Mouse (Mus musculus) stomach, embryonic 16.5 days (tissue): ENCODE measurements at regions not wholly inside any gene's neighbourhood (a gene's known extent, or its start where the extent isn't known, plus 50 kb on each side); places are given as distances from the start of the nearest gene placed in this dataset.

ENCODE experiments used
- ATAC-seq: fragments of 200-750 bp; cut with Nextera tagmentation; 2 replicates; pipeline ENCODE4 v1.8.0; 2017; ENCODE audit warnings: moderate number of reproducible peaks, moderate TSS enrichment; ENCODE audit not compliant: insufficient read depth, low FRiP score
- H3K27ac ChIP-seq: fragments of 300-500 bp; sonication (generic); 2 replicates; pipeline ENCODE4 v1.5.1; 2014; ENCODE audit warnings: low read length
- H3K27me3 ChIP-seq: fragments of 300-500 bp; sonication (generic); 2 replicates; pipeline ENCODE4 v1.6.1; 2014; ENCODE audit warnings: low read length, control low read depth, mixed read lengths; ENCODE audit not compliant: control insufficient read depth, insufficient read depth
- H3K36me3 ChIP-seq: fragments of 300-500 bp; sonication (generic); 2 replicates; pipeline ENCODE4 v1.6.1; 2014; ENCODE audit warnings: low read length; ENCODE audit not compliant: control insufficient read depth, insufficient read depth
- H3K4me1 ChIP-seq: fragments of 300-500 bp; sonication (generic); 2 replicates; pipeline ENCODE4 v1.6.1; 2014; ENCODE audit warnings: low read length, control low read depth, mixed read lengths; ENCODE audit not compliant: control insufficient read depth, insufficient read depth
- H3K4me2 ChIP-seq: fragments of 300-500 bp; sonication (generic); 2 replicates; pipeline ENCODE4 v1.6.1; 2014; ENCODE audit warnings: low read depth, low read length, mixed read lengths
- H3K4me3 ChIP-seq: fragments of 300-500 bp; sonication (generic); replicated peaks from 2 replicates; pipeline ENCODE4 v1.5.1; 2014; ENCODE audit warnings: mild to moderate bottlenecking, low read length
- H3K9ac ChIP-seq: fragments of 300-500 bp; sonication (generic); 2 replicates; pipeline ENCODE4 v1.6.1; 2014; ENCODE audit warnings: low read length
- H3K9me3 ChIP-seq: fragments of 300-500 bp; sonication (generic); replicated peaks from 2 replicates; pipeline ENCODE4 v1.6.1; 2016; ENCODE audit warnings: low read length, control low read depth; ENCODE audit not compliant: control insufficient read depth
- WGBS: fragments of 180-500 bp; shearing (Covaris S2); extraction: QIAGEN DNeasy Blood & Tissue Kit; methylation state at CpG from one replicate; pipeline ENCODE4 v1.1.7; 2014; 5-methylcytosine and 5-hydroxymethylcytosine counted together

DNA sequence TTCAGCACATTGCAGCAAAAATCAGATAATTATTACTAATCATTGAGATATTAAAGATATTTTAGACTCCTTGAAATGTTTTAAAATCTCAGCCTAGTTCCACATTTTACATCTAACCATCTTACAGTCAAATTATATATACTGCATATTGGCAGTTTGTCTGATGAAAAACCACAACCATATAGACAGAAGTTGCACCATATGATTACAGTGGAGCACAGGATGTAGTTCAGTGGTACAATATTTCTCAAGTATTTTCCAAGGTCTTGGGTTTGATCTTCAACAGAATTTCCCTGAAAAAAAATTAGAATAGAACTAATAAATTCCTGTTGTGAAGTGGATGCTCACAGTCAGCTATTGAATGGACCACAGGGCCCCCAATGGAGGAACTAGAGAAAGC, 140.2 kb upstream of the Mbnl1 start:
- no peak for ATAC-seq
- Histone ChIP-seq H3K4me1 (no peaks in the 10 kb centered on the region), H3K4me3 (no peak overlapping the region), H3K36me3 (no peaks in the 10 kb centered on the region), H3K4me2 (no peak overlapping the region), H3K9me3 (no peaks in the 10 kb centered on the region), H3K27ac (no peak overlapping the region), H3K27me3 (no peaks in the 10 kb centered on the region), H3K9ac (no peak overlapping the region)

DNA sequence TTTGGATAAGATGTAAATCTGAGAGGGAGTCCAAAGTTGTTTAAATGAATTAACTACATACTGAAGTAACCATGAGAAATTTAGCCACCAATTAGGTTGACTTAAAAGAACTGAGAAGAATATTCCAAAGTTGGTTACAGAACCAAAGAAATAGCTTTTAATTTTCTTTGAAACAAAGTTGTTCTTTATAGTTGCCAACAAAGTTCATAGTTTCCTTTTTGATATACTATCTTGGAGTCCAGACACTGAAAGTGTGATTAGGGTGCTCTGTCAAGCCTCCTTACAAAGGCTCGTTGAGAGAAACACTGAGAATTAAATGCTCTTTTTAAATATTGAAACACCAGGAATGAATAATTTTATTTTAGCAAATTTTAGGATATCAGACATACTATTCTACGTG, 139.0 kb upstream of the Mbnl1 start:
- H3K4me1 ChIP-seq, result no peaks in the 10 kb centered on the region
- no peak overlapping the region for H3K9ac ChIP-seq
- H3K9me3 ChIP-seq, result no peaks in the 10 kb centered on the region
- no peaks in the 10 kb centered on the region for H3K36me3 ChIP-seq
- H3K4me3 ChIP-seq, result no peak overlapping the region
- no peak overlapping the region for H3K27ac ChIP-seq
- H3K4me2 ChIP-seq, result no peak overlapping the region
- H3K27me3 ChIP-seq, result no peaks in the 10 kb centered on the region
- no peak for ATAC-seq
- 73% methylated on average over 2 of the region's 2 CpGs for WGBS

DNA sequence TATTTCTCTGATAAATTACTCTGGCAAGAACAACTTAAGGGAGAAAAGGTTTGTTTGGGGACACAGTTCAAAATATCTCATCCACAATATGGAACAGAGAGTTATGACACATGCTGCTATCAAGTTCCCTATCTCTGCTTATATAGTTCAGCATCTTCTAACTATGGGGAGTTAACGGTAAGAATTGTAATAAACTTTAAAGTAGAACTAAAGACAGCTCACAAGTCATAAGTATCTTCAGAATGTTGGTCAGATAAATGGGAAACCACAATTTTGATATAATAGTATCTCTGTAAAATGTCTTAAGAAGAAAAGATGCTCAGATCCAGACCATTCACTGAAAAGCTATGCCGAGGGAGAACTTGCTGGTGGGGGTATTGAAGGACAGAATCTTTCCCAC, 138.5 kb upstream of the Mbnl1 start:
- Histone ChIP-seq H3K4me3 (no peak overlapping the region), H3K9ac (no peak overlapping the region), H3K9me3 (no peaks in the 10 kb centered on the region), H3K27me3 (no peaks in the 10 kb centered on the region), H3K4me2 (no peak overlapping the region), H3K4me1 (no peaks in the 10 kb centered on the region), H3K36me3 (no peaks in the 10 kb centered on the region), H3K27ac (no peak overlapping the region)
- no peak for ATAC-seq
- WGBS, result 85% methylated on average over 2 of the region's 2 CpGs

DNA sequence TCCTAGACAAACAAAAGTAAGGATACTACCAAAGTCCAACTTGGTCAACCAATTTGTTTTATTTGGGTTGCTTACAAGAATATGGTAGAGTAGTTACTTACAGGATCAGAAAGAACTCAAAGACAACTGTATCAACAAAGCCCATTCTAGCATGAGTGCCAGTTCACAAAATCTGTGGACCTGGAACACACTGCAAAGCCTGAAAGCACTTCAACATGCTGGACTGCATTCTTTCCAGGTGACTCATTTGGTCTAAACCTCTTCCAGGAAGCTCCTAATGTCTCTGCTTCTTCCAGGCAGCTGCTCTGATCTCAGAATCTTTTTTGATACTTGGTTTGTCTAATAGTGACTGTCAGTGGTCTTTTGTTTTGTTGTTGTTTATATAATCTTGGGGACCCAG, 126.2 kb upstream of the Mbnl1 start:
- Histone ChIP-seq H3K4me2 (no peak overlapping the region), H3K4me3 (no peak overlapping the region), H3K27me3 (no peaks in the 10 kb centered on the region), H3K4me1 (no peaks in the 10 kb centered on the region), H3K9ac (no peak overlapping the region), H3K36me3 (no peaks in the 10 kb centered on the region), H3K9me3 (no peaks in the 10 kb centered on the region), H3K27ac (no peak overlapping the region; the same call in 1 of the 2 replicates)
- ATAC-seq, result peak; percentile 75; the same call in 1 of the 2 replicates

DNA sequence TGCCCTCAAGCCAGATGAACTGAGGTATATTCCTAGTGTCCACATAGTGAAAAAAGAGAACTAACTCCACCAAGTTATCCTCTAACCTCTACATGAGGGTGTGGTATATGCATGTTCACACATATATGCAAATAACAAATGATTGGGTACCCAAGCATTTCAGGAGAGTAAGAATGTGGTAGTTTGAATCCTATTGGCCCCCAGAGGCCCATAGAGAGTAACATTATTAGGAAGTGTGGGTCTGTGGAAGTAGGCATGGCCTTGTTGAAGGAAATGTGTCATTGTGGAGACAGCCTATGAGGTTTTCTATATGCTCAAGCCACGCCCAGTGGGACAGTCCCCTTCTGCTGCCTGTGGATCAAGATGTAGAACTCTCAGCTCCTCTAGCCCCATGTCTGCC, 125.6 kb upstream of the Mbnl1 start:
- H3K36me3 ChIP-seq, result no peaks in the 10 kb centered on the region
- H3K4me1 ChIP-seq, result no peaks in the 10 kb centered on the region
- WGBS, result 88% methylated on average over 1 of the region's 1 CpGs
- H3K9me3 ChIP-seq, result no peaks in the 10 kb centered on the region
- H3K27me3 ChIP-seq, result no peaks in the 10 kb centered on the region
- H3K4me3 ChIP-seq, result no peak overlapping the region
- H3K4me2 ChIP-seq, result no peak overlapping the region
- ATAC-seq, result no peak
- no peak overlapping the region for H3K27ac ChIP-seq
- H3K9ac ChIP-seq, result no peak overlapping the region

DNA sequence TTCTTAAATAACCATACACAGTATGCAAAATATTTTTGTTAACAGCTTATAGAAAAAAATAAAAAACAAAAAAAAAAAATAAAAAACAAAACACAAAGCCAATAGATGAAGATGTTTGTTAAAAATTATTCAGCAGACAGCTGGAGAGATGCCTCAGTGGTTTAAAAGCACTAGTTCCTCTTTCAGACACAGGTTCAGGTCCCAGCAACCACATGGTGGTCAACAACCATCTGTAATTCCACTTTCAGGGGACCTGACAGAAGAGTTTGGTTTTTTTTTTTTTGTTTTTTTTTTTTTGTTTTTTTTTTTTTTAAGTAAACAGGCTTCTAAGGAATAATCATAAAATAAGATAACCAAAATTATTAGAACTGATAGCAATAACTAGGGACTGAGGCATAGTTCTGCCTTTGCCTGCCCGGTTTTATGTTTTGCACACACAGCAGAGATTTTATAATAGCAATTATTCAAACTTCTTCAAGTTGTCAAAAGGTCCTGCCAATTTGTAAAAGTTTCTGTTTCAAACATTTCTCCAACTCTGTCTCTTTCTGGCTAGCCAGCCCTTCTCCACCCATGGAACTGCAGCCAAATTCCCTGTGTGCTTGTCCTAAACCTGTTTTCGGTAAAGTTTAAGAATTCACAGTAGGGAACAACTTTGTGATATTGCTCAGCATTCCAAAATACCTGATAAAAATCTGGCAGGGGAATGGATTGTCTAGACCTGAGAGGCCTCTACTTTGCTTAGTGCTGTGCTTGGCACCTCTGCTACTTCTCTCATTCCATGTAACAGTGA, 101.3 kb upstream of the Mbnl1 start:
- Histone ChIP-seq H3K9ac (no peak overlapping the region), H3K4me2 (no peak overlapping the region), H3K4me3 (no peak overlapping the region), H3K9me3 (no peaks in the 10 kb centered on the region), H3K4me1 (no peaks in the 10 kb centered on the region), H3K36me3 (no peaks in the 10 kb centered on the region), H3K27ac (no peak overlapping the region), H3K27me3 (no peaks in the 10 kb centered on the region)
- 66% methylated on average over 2 of the region's 2 CpGs for WGBS
- ATAC-seq, result no peak

DNA sequence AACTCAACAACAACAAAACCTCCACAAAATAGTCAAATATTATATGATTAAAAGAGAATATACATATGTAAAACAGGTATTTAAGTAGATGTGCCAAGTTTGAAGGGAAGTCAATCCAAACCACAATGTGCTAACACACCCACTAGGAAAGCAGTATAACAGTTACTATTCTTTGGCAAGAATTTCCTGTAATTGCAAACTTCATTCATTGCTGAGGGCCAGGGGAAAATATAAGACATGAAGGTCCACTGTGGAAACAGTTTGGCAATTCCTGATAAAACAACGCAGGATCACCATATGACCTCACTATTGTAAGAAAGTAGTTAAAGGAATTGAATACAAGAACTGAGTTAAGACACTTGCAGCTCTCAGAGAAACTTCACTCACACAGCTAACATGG, 99.0 kb upstream of the Mbnl1 start:
- Histone ChIP-seq H3K4me1 (no peaks in the 10 kb centered on the region), H3K27ac (no peak overlapping the region), H3K36me3 (no peaks in the 10 kb centered on the region), H3K4me3 (no peak overlapping the region), H3K9me3 (no peaks in the 10 kb centered on the region), H3K9ac (no peak overlapping the region), H3K27me3 (no peaks in the 10 kb centered on the region), H3K4me2 (no peak overlapping the region)
- 72% methylated on average over 1 of the region's 1 CpGs for WGBS
- no peak for ATAC-seq

DNA sequence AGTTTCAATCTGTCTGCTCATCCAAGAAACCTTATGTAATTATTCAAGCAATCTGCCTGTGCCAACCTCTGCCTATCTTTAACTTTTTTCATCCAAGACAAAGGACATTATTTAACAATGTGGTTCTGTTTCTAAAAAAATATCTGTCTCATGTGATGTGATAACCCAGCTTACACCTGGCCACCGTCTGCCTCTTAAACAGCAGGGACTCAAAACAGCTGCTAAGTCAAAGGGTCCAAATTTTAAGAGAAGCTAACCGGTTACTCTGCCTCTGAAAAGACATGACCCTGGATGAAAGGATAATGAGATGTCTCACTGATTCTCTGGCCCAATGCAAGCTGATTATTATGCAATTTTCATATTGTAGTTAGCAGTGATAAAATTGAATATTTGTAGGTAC, 84.0 kb upstream of the Mbnl1 start:
- Histone ChIP-seq H3K27ac (no peak overlapping the region), H3K9me3 (no peaks in the 10 kb centered on the region), H3K4me3 (no peak overlapping the region), H3K4me1 (no peaks in the 10 kb centered on the region; the same call in 1 of the 2 replicates), H3K9ac (no peak overlapping the region), H3K27me3 (no peaks in the 10 kb centered on the region), H3K36me3 (no peaks in the 10 kb centered on the region), H3K4me2 (no peak overlapping the region)
- 49% methylated on average over 2 of the region's 2 CpGs for WGBS
- ATAC-seq, result no peak

DNA sequence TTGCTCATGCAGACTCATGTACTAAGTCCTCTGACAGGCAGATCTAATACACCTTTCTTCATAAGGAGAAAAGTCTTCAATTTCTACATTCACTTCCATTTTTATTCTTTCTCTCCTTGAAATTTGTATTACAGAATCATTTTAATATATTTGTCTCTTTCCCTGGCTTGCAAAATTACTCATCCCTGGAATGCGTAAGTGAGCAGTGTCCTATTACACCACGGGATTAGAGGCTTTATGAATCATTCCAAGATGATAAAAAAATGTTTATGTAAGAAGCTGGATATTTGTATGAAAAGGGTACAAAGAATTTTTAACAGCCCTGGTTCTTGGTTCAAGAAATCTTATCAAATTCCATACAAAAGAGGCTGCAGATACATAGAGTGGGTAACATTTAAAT, 83.6 kb upstream of the Mbnl1 start:
- H3K4me2 ChIP-seq, result no peak overlapping the region
- no peaks in the 10 kb centered on the region for H3K27me3 ChIP-seq
- no peak overlapping the region for H3K9ac ChIP-seq
- no peaks in the 10 kb centered on the region for H3K9me3 ChIP-seq
- no peak overlapping the region for H3K4me3 ChIP-seq
- H3K4me1 ChIP-seq, result no peaks in the 10 kb centered on the region; the same call in 1 of the 2 replicates
- no peak for ATAC-seq
- no peak overlapping the region for H3K27ac ChIP-seq
- H3K36me3 ChIP-seq, result no peaks in the 10 kb centered on the region
- WGBS, result 33% methylated on average over 2 of the region's 2 CpGs
